Mouse (Mus musculus): ENCODE measurements around the gene BC067074. TPM values are rescaled to one million over a fixed set of nuclear protein-coding genes. Genes with fewer than 3 reads are reported as not detected.
A peak's percentile ranks its signal among the peaks of the same experiment; 100 is the strongest.

Gene BC067074
- polyA plus RNA-seq, 1 experiment from 2014 or later, result 3.9 TPM

DNA sequence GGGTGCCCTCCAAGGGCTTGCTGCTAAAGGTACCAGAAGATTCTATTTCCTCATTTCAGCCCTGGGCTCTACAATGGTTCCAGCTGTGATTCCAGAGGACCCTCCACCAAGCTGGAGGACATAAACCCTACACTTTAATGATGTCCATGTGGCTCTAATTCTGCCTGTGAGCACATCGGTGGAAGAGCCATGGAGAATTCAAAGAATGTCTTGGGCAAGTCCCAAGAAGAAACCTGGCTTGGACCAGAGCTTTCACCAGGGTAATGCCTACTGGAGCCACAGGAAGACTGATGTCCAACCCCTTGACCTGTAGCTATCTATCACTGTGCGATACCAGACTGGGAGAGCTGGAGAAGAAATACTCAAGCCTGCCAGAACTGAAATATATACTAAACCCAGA lies 111.2 kb downstream of the BC067074 start:
- Histone ChIP-seq H3K36me3 (ENCODE audit: control insufficient read depth, insufficient read depth, low read length) (no peaks in the 10 kb centered on the region), H3K27ac (ENCODE audit: low read length) (0 out of 2 replicates have a peak overlapping the region, but pooled peaks have one; percentile 26), H3K27me3 (ENCODE audit: control insufficient read depth, insufficient read depth, low read length) (no peaks in the 10 kb centered on the region), H3K9ac (ENCODE audit: low read length) (no peak overlapping the region), H3K4me1 (ENCODE audit: control insufficient read depth, insufficient read depth, low read length) (peaks cover 9% of the 10 kb centered on the region; the same call in 1 of the 2 replicates), H3K9me3 (replicated peaks; ENCODE audit: control insufficient read depth, low read length) (no peaks in the 10 kb centered on the region), H3K4me2 (ENCODE audit: low read depth, low read length) (no peak overlapping the region), H3K4me3 (replicated peaks; ENCODE audit: low read length) (no peak overlapping the region)
- WGBS, result 68% methylated on average over 2 of the region's 2 CpGs
- no peak for ATAC-seq (ENCODE audit: insufficient read depth, low FRiP score)

DNA sequence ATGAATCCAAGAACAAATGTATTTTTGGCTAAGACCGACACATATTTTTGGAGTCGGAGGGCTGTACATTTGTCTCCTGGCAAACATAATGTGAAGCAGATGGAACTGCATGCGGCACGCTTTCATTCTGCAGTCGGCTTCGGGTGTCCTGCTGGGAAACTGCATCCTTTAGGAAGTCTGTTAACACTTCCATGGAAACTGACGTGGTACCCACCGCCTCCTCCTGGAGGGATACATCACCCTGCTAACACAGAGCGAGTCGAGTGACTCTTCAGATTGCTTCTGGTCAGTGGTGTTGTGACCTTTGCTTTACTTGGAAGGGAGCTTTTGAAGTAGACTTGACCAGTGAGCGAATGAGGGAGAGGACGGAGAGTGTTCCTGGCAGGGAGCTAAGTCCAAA lies 117.0 kb downstream of the BC067074 start:
- Histone ChIP-seq H3K27me3 (ENCODE audit: control insufficient read depth, insufficient read depth, low read length) (no peaks in the 10 kb centered on the region), H3K9me3 (replicated peaks; ENCODE audit: control insufficient read depth, low read length) (no peaks in the 10 kb centered on the region), H3K4me2 (ENCODE audit: low read depth, low read length) (no peak overlapping the region), H3K4me1 (ENCODE audit: control insufficient read depth, insufficient read depth, low read length) (no peaks in the 10 kb centered on the region), H3K4me3 (replicated peaks; ENCODE audit: low read length) (no peak overlapping the region), H3K27ac (ENCODE audit: low read length) (no peak overlapping the region), H3K36me3 (ENCODE audit: control insufficient read depth, insufficient read depth, low read length) (no peaks in the 10 kb centered on the region), H3K9ac (ENCODE audit: low read length) (no peak overlapping the region)
- WGBS, result 63% methylated on average over 12 of the region's 12 CpGs
- ATAC-seq (ENCODE audit: insufficient read depth, low FRiP score), result no peak; the same call in 1 of the 2 replicates

DNA sequence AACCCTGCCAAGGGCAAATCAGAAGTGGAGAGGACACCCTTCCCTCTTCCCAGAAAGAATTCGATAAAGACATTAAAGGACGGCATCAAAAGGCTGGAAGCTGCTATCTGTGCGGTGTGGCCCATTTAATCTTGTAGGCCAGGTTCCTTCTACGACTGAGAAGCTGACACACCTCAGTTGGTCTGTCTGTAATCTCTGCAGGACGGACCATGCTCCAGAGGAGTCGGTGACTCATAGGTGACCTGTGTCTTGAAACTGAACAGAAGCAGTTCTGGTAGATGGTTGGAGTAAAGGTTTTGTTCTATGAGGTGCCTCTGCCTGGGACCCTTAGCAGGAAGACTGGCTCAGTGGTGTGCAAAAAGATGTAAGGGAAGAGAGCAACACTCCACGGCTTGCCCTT lies 122.6 kb downstream of the BC067074 start:
- Histone ChIP-seq H3K4me3 (replicated peaks; ENCODE audit: low read length) (no peak overlapping the region), H3K4me2 (ENCODE audit: low read depth, low read length) (no peak overlapping the region), H3K27me3 (ENCODE audit: control insufficient read depth, insufficient read depth, low read length) (no peaks in the 10 kb centered on the region), H3K9ac (ENCODE audit: low read length) (no peak overlapping the region), H3K9me3 (replicated peaks; ENCODE audit: control insufficient read depth, low read length) (no peaks in the 10 kb centered on the region), H3K36me3 (ENCODE audit: control insufficient read depth, insufficient read depth, low read length) (no peaks in the 10 kb centered on the region), H3K27ac (ENCODE audit: low read length) (no peak overlapping the region), H3K4me1 (ENCODE audit: control insufficient read depth, insufficient read depth, low read length) (peaks cover 12% of the 10 kb centered on the region)
- 0 out of 2 replicates have a peak, but pooled peaks have one; percentile 35 for ATAC-seq (ENCODE audit: insufficient read depth, low FRiP score)
- WGBS, result 76% methylated on average over 7 of the region's 7 CpGs

DNA sequence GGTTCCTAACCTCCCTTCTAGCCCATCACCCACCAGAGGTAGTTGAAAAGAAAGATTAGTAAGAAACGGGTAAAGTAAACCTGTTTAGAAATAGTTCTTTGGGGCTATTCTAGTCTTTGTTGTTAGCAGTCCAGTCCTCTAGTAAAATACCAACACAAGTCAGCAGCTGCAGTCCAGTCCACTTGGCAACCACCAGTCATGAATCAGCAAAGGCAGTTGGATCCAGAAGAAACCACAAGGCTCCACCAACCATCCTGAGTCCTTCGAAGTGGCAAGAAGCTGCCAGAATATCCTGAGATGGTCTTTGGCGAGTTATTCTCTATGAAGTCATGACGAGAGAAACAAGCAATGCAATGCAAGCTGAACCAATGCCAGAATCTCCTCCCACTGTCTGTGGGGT lies 124.0 kb downstream of the BC067074 start:
- H3K4me2 ChIP-seq (ENCODE audit: low read depth, low read length), result no peak overlapping the region
- H3K9me3 ChIP-seq (replicated peaks; ENCODE audit: control insufficient read depth, low read length), result no peaks in the 10 kb centered on the region
- no peaks in the 10 kb centered on the region for H3K36me3 ChIP-seq (ENCODE audit: control insufficient read depth, insufficient read depth, low read length)
- peaks cover 12% of the 10 kb centered on the region for H3K4me1 ChIP-seq (ENCODE audit: control insufficient read depth, insufficient read depth, low read length)
- no peak overlapping the region for H3K27ac ChIP-seq (ENCODE audit: low read length)
- no peak for ATAC-seq (ENCODE audit: insufficient read depth, low FRiP score)
- WGBS, result 86% methylated on average over 4 of the region's 4 CpGs
- no peaks in the 10 kb centered on the region for H3K27me3 ChIP-seq (ENCODE audit: control insufficient read depth, insufficient read depth, low read length)
- no peak overlapping the region for H3K4me3 ChIP-seq (replicated peaks; ENCODE audit: low read length)
- no peak overlapping the region for H3K9ac ChIP-seq (ENCODE audit: low read length)

DNA sequence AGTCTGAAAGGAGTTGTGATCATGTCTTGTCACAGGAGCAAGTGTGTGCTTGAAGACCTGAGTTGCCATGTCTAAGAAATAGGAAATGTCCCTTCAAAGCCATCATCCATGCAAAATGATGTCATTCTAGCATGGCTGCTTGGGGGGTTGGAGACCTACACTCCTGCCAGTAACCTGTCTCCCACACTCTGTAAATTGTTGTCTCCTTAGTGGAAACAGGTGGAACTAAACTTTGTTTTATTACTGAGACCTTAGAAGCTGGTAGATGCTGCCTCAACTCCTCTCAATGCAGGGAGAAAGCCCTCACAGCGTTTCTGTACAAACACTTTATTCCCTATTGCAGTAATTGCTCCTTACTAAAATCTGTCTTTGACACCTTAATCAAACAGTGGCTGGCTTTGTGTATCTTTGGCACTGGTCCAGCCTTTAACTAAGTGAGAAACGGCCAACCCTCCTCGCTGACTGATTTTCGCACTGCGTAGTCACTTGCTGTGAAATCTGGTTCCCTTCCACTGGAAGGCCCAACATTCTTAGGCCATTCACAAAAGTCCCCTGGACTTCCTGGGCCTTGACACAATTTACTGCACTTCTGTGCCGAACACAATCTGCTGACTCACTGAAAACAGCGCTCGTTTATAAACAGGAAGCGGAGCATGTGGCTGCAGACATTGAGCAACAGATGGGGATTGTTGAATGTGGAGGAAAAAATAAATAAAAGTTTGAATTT lies 125.0 kb downstream of the BC067074 start:
- Histone ChIP-seq H3K27ac (ENCODE audit: low read length) (peak overlapping the region; percentile 52), H3K36me3 (ENCODE audit: control insufficient read depth, insufficient read depth, low read length) (no peaks in the 10 kb centered on the region), H3K27me3 (ENCODE audit: control insufficient read depth, insufficient read depth, low read length) (no peaks in the 10 kb centered on the region), H3K9ac (ENCODE audit: low read length) (no peak overlapping the region), H3K4me3 (replicated peaks; ENCODE audit: low read length) (no peak overlapping the region), H3K9me3 (replicated peaks; ENCODE audit: control insufficient read depth, low read length) (no peaks in the 10 kb centered on the region), H3K4me2 (ENCODE audit: low read depth, low read length) (no peak overlapping the region), H3K4me1 (ENCODE audit: control insufficient read depth, insufficient read depth, low read length) (peaks cover 12% of the 10 kb centered on the region)
- 13% methylated on average over 9 of the region's 9 CpGs for WGBS
- peak; percentile 73; the same call in 1 of the 2 replicates for ATAC-seq (ENCODE audit: insufficient read depth, low FRiP score)

DNA sequence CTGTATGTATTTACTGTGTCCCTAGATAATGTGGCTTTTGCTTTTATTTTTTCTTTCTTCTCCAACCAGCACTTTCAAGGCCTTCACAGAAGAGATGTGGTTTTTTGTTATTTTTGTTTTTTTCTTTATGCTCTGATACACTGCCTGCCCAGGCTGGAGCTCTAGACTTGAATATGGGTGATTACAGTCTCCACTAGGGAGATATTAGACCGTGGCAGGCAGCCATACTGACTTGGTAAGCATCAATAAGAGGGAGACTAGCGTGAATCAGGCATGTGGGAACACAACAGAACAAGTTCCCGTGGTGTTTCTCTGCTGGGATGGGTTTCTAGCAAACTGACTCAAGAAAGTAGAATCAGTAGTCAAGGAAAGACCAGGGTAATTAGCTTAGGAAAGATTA lies 125.7 kb downstream of the BC067074 start:
- no peak for ATAC-seq (ENCODE audit: insufficient read depth, low FRiP score)
- WGBS, result 55% methylated on average over 3 of the region's 3 CpGs
- Histone ChIP-seq H3K9me3 (replicated peaks; ENCODE audit: control insufficient read depth, low read length) (no peaks in the 10 kb centered on the region), H3K27me3 (ENCODE audit: control insufficient read depth, insufficient read depth, low read length) (no peaks in the 10 kb centered on the region), H3K9ac (ENCODE audit: low read length) (no peak overlapping the region), H3K27ac (ENCODE audit: low read length) (0 out of 2 replicates have a peak overlapping the region, but pooled peaks have one; percentile 54), H3K36me3 (ENCODE audit: control insufficient read depth, insufficient read depth, low read length) (no peaks in the 10 kb centered on the region), H3K4me1 (ENCODE audit: control insufficient read depth, insufficient read depth, low read length) (peaks cover 12% of the 10 kb centered on the region), H3K4me3 (replicated peaks; ENCODE audit: low read length) (no peak overlapping the region), H3K4me2 (ENCODE audit: low read depth, low read length) (no peak overlapping the region)

DNA sequence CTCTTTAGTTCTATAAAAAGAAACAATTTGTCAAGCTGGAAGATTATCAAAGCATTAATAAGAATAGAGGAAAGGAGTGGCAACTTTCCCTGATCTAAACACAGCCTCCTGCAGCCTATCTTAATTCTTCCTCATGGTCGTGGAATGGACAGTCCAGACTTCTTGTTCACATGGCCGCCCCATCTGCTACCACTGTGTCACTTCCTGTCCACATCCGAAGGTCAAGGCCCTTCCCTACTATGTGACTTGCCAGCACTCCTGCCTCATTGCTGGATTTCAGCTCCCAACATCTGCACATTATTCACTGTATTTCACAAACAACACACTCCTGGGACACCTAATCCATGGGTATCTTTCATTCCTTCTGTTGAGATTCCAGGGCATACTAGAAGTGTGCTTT lies 128.5 kb downstream of the BC067074 start:
- H3K27me3 ChIP-seq (ENCODE audit: control insufficient read depth, insufficient read depth, low read length), result no peaks in the 10 kb centered on the region
- ATAC-seq (ENCODE audit: insufficient read depth, low FRiP score), result no peak
- no peak overlapping the region for H3K27ac ChIP-seq (ENCODE audit: low read length)
- no peak overlapping the region for H3K4me3 ChIP-seq (replicated peaks; ENCODE audit: low read length)
- H3K4me2 ChIP-seq (ENCODE audit: low read depth, low read length), result no peak overlapping the region
- no peaks in the 10 kb centered on the region for H3K36me3 ChIP-seq (ENCODE audit: control insufficient read depth, insufficient read depth, low read length)
- H3K9ac ChIP-seq (ENCODE audit: low read length), result no peak overlapping the region
- 65% methylated on average over 3 of the region's 3 CpGs for WGBS
- H3K9me3 ChIP-seq (replicated peaks; ENCODE audit: control insufficient read depth, low read length), result no peaks in the 10 kb centered on the region
- peaks cover 12% of the 10 kb centered on the region for H3K4me1 ChIP-seq (ENCODE audit: control insufficient read depth, insufficient read depth, low read length)

DNA sequence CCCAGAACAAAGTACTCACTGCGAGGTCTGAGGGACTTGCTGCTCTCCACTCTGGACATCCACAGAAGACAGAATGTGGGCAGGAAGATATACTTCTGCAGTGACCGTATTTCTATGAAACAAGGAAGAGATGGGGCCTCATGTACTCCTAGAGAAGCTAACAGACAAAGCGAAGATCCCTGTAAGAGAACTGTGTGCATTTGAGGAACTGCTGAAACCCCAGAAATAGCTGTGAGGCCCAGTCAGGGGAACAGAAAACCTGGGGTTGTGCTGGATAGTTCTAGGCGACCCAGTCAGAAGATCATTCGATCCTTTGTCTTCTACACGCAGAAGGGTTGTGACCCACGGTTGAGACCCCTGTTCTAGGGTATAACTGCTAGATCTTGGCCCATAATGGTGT lies 130.9 kb downstream of the BC067074 start:
- WGBS, result 86% methylated on average over 7 of the region's 7 CpGs
- Histone ChIP-seq H3K4me3 (replicated peaks; ENCODE audit: low read length) (no peak overlapping the region), H3K36me3 (ENCODE audit: control insufficient read depth, insufficient read depth, low read length) (no peaks in the 10 kb centered on the region), H3K27me3 (ENCODE audit: control insufficient read depth, insufficient read depth, low read length) (no peaks in the 10 kb centered on the region), H3K9ac (ENCODE audit: low read length) (no peak overlapping the region), H3K27ac (ENCODE audit: low read length) (no peak overlapping the region), H3K4me1 (ENCODE audit: control insufficient read depth, insufficient read depth, low read length) (peaks cover 4% of the 10 kb centered on the region; the same call in 1 of the 2 replicates), H3K4me2 (ENCODE audit: low read depth, low read length) (no peak overlapping the region), H3K9me3 (replicated peaks; ENCODE audit: control insufficient read depth, low read length) (no peaks in the 10 kb centered on the region)
- ATAC-seq (ENCODE audit: insufficient read depth, low FRiP score), result no peak

DNA sequence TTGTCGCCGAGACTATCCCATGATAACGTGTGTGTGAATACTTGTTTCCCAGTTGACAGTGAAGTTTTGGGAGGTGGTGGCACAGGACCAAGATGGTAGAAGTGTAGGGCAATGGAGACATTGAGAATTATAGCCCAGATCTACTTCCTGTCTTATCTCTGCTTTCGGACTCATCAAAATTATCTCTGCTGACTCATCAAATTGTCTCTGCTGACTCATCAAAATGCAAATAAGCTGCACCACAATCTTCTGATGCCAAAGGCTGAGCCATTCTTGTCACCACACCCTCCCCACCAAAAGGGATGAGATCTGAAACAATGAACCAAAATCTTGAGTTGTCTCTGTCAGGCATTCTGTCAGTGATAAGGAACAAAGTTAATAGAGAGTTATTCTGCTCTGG lies 132.9 kb downstream of the BC067074 start:
- Histone ChIP-seq H3K27ac (ENCODE audit: low read length) (no peak overlapping the region), H3K9me3 (replicated peaks; ENCODE audit: control insufficient read depth, low read length) (no peaks in the 10 kb centered on the region), H3K27me3 (ENCODE audit: control insufficient read depth, insufficient read depth, low read length) (no peaks in the 10 kb centered on the region), H3K36me3 (ENCODE audit: control insufficient read depth, insufficient read depth, low read length) (no peaks in the 10 kb centered on the region), H3K4me2 (ENCODE audit: low read depth, low read length) (no peak overlapping the region), H3K9ac (ENCODE audit: low read length) (no peak overlapping the region), H3K4me1 (ENCODE audit: control insufficient read depth, insufficient read depth, low read length) (no peaks in the 10 kb centered on the region), H3K4me3 (replicated peaks; ENCODE audit: low read length) (no peak overlapping the region)
- WGBS, result 91% methylated on average over 4 of the region's 4 CpGs
- ATAC-seq (ENCODE audit: insufficient read depth, low FRiP score), result no peak

Data from stomach, embryonic 16.5 days (tissue).